Mouse (Mus musculus) limb, embryonic 10.5 days (tissue): ENCODE measurements around the gene Aplf. TPM values are rescaled to one million over a fixed set of nuclear protein-coding genes. Genes with fewer than 3 reads are reported as not detected.

Experiments used
- polyA plus RNA-seq: library from polyadenylated mRNA; unstranded; fragments of >200 nt; fragmentation: Nextera tagmentation; extraction: Ambion mirVana; gene quantifications from 2 replicates; pipeline ENCODE4 v1.2.1, GENCODE M21; 2016

Gene Aplf
- polyA plus RNA-seq, 1 experiment from 2014 or later, result 12.7 TPM

Other genes starting within 250 kb of the Aplf start
- gene Bmp10, start 243.2 kb downstream of the Aplf start, polyA plus RNA-seq, result not detected in 2 replicates
- 2.3 and 2.6 TPM in 2 replicates for gene Arhgap25, start 138.9 kb downstream of the Aplf start, polyA plus RNA-seq
- 0.84 and 0.90 TPM in 2 replicates for gene Prokr1, start 81.5 kb downstream of the Aplf start, polyA plus RNA-seq
- gene Efcc1, start 58.7 kb upstream of the Aplf start, polyA plus RNA-seq, result 0.08 and 0.18 TPM in 2 replicates
- 1.6 and 2.1 TPM in 2 replicates for gene Gp9, start 105.9 kb upstream of the Aplf start, polyA plus RNA-seq
- gene Rab43, start 140.0 kb upstream of the Aplf start, polyA plus RNA-seq, result 5.3 and 7.6 TPM in 2 replicates
- gene Gm45140, start 163.6 kb upstream of the Aplf start, polyA plus RNA-seq, result 2.7 and 3.6 TPM in 2 replicates
- gene Isy1, start 166.6 kb upstream of the Aplf start, polyA plus RNA-seq, result 68.8 and 74.0 TPM in 2 replicates
- 1,415 and 1,701 TPM in 2 replicates for gene Cnbp, start 178.9 kb upstream of the Aplf start, polyA plus RNA-seq
- 153 and 174 TPM in 2 replicates for gene Copg1, start 215.6 kb upstream of the Aplf start, polyA plus RNA-seq
- 72.7 and 81.9 TPM in 2 replicates for gene Hmces, start 241.7 kb upstream of the Aplf start, polyA plus RNA-seq